Mouse (Mus musculus): Measurements from ENCODE around the gene Wasf2.

GRCm38 (mm10) chr4:133212562-133213267 is 82.4 kb downstream of the Wasf2 start:
- TF ChIP-seq CTCF (IDR thresholded peaks at IDR 0.05; ENCODE audit: borderline replicate concordance, control insufficient read depth, extremely low read depth, insufficient read depth, low read length, poor library complexity) (0 out of 2 replicates have a peak, but pooled peaks have one; percentile 36), POLR2A (IDR thresholded peaks at IDR 0.05; ENCODE audit: control insufficient read depth, extremely low read depth, insufficient read depth, low read length, poor library complexity) (no peak)

Data from thymus, adult 2 months (tissue).